Mouse (Mus musculus): Measurements from ENCODE around the gene Capns2.

DNA sequence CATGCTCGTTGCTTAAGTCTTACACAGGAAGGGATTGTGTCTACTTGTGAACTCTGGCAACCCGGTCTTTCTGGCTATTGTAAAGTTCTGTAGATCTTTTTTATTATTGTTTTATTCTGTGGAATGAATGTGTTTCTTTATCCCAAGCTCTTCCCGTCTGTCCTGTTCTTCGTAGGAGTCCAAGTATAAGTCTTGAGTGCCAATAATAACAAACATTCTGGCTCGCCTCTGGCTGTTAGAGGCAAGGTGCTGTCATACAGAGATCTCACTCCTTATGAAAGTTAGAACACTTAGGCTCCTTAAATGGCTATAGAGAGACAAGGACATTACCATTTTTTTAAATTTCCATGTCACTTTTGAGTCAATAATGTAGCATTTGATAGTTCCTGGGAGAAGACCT is 4.6 kb upstream of the Capns2 start:
- TF ChIP-seq POLR2AphosphoS5 (IDR thresholded peaks at IDR 0.05; ENCODE audit: borderline replicate concordance, low read depth, low read length) (no peak), ZKSCAN1 (IDR thresholded peaks at IDR 0.05; ENCODE audit: low read depth, low read length) (no peak), CHD2 (IDR thresholded peaks at IDR 0.05; ENCODE audit: low read length) (no peak)
